Mouse (Mus musculus): ENCODE measurements around the gene Romo1. TPM values are rescaled to one million over a fixed set of nuclear protein-coding genes. Genes with fewer than 3 reads are reported as not detected.
A peak's percentile ranks its signal among the peaks of the same experiment; 100 is the strongest.
"Not testable (repeated sequence)": the region's sequence is repeated elsewhere in the genome, so short reads cannot be mapped to it uniquely, and the experiment has no call there.

Gene Romo1
- polyA plus RNA-seq, 1 experiment from 2014 or later = 192 TPM

DNA sequence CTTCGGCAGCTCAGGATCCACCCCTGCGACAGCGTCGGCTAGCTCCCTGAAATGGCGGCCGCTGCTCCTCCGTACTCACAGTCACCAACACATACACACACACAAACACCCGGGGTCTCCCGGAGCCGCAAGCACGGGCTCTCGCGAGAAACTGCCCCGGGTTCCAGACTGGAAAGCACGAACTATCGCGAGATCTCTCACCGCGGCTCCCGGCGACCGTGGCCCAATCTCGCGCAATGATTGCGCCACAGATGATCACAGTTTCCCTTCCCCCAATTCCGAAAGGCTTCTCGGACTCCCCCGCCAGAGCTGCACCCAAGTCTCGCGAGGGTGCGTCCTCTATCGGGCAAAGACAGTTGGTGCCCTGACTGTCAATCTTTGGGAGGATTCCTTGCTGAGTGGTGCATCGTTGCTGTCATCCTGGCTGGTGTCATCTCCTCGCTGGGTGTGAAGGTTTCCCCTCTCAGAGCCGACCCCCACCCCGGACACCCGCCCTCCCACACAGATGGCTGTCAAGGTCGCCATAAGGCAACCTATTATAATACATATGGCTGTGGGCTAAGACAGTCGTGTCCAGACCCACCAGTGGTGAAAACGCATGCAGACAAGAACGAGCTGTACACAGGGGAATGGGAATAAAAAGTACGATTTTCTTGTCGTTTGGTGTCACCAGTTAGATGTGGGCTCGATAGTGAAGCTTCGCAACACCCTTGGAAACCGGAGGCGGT is 36.4 kb downstream of the Romo1 start, which contains the start of gene Rbm39:
Gene Rbm39 (minus strand): TSS at position 145 of the 728 bp plus-strand sequence.
- H3K4me2 ChIP-seq = peak within 1 kb of the TSS; percentile 84
- under 1% methylated on average over 47 of the region's 47 CpGs for WGBS (ENCODE audit: insufficient replicate concordance)
- ATAC-seq (ENCODE audit: insufficient read depth) = peak; percentile 91
- H3K4me3 ChIP-seq (replicated peaks) = peak within 1 kb of the TSS; percentile 98
- H3K9me3 ChIP-seq (replicated peaks) = no peaks in the 10 kb centered on the region
- peak within 1 kb of the TSS; percentile 100 for H3K9ac ChIP-seq
- peaks cover 33% of the 10 kb centered on the region for H3K4me1 ChIP-seq (replicated peaks)
- peak within 1 kb of the TSS; percentile 98 for H3K27ac ChIP-seq (replicated peaks)
- no peaks in the 10 kb centered on the region for H3K27me3 ChIP-seq
- peaks cover 32% of the 10 kb centered on the region for H3K36me3 ChIP-seq (replicated peaks)

- no peak for ATAC-seq (ENCODE audit: insufficient read depth)
- peak overlapping the region; percentile 100 for H3K9ac ChIP-seq
- H3K27me3 ChIP-seq = no peaks in the 10 kb centered on the region
- H3K27ac ChIP-seq (replicated peaks) = peak overlapping the region; percentile 98
- H3K4me1 ChIP-seq (replicated peaks) = peaks cover 29% of the 10 kb centered on the region
- peak overlapping the region; percentile 98 for H3K4me3 ChIP-seq (replicated peaks)
- WGBS (ENCODE audit: insufficient replicate concordance) = 12% methylated on average over 8 of the region's 8 CpGs
- peaks cover 27% of the 10 kb centered on the region for H3K36me3 ChIP-seq (replicated peaks)
- H3K9me3 ChIP-seq (replicated peaks) = no peaks in the 10 kb centered on the region
- peak overlapping the region; percentile 84 for H3K4me2 ChIP-seq
These were observed 37.2 kb downstream of the Romo1 start for GRCm38 (mm10) chr2:156180824-156181590.

GRCm38 (mm10) chr2:156181592-156181991 is 37.8 kb downstream of the Romo1 start:
- Histone ChIP-seq H3K4me2 (peak overlapping the region; percentile 84), H3K4me1 (replicated peaks) (peaks cover 29% of the 10 kb centered on the region), H3K9ac (no peak overlapping the region), H3K9me3 (replicated peaks) (no peaks in the 10 kb centered on the region), H3K4me3 (replicated peaks) (no peak overlapping the region), H3K27ac (replicated peaks) (peak overlapping the region; percentile 98), H3K27me3 (no peaks in the 10 kb centered on the region), H3K36me3 (replicated peaks) (peaks cover 21% of the 10 kb centered on the region)
- no peak for ATAC-seq (ENCODE audit: insufficient read depth)
- WGBS (ENCODE audit: insufficient replicate concordance) = 80% methylated on average over 2 of the region's 2 CpGs

- not testable (repeated sequence) for H3K4me2 ChIP-seq; H3K27ac ChIP-seq (replicated peaks); H3K27me3 ChIP-seq; H3K4me3 ChIP-seq (replicated peaks); H3K9ac ChIP-seq; H3K9me3 ChIP-seq (replicated peaks); H3K36me3 ChIP-seq (replicated peaks); ATAC-seq (ENCODE audit: insufficient read depth)
- peaks cover 12% of the 10 kb centered on the region for H3K4me1 ChIP-seq (replicated peaks)
- WGBS (ENCODE audit: insufficient replicate concordance) = 47% methylated on average over 7 of the region's 7 CpGs
These were observed 45.4 kb downstream of the Romo1 start for GRCm38 (mm10) chr2:156189241-156189640.

DNA sequence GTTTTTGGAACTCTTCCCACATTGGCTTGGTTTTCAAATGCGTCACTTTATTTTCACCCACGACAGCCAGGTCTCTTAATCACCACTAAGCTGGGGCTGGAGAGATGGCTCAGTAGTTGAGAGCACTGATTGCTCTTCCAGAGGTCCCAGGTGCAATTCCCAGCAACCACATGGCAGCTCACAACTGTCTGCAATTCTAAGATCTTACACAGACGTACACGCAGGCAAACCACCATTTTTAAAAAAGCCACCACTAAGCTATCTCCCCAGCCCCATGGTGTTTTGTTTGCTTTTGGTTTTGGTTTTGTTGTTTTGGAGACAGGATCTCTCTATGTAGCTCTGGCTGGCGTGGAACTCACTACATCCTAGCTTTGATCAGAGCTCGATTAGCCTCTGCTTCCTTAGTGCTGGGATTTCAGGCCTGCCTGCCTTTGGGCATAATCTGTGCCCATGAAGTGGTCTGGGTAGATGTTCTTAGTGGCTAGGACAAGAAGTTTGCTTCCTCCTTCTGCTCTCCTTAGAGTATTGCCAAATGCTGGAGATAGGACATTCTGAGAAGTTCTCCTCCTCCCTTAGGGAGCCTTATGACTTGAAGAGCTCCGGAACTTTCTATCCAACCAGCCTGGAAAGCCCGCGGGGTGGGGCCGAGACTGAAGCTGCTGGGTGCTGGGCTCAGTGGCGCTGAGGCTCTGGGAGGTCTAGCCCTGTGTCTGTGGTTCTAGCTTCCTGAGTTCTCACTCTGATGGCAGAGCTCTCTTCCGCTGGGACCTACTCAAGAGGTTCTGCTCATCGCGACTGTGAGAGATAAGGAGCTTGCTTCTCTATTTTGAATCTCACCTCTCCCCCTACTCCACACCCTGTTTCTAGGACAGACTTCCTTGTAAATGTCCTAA is 46.4 kb downstream of the Romo1 start:
- ATAC-seq (ENCODE audit: insufficient read depth) = peak; percentile 26; the same call in 1 of the 2 replicates
- 27% methylated on average over 14 of the region's 14 CpGs for WGBS (ENCODE audit: insufficient replicate concordance)
- 0 out of 2 replicates have a peak overlapping the region, but pooled peaks have one; percentile 25 for H3K9ac ChIP-seq
- H3K27me3 ChIP-seq = no peaks in the 10 kb centered on the region
- H3K4me1 ChIP-seq (replicated peaks) = peaks cover 19% of the 10 kb centered on the region
- H3K4me3 ChIP-seq (replicated peaks) = no peak overlapping the region
- H3K27ac ChIP-seq (replicated peaks) = peak overlapping the region; percentile 38
- no peaks in the 10 kb centered on the region for H3K9me3 ChIP-seq (replicated peaks)
- H3K36me3 ChIP-seq (replicated peaks) = no peaks in the 10 kb centered on the region
- peak overlapping the region; percentile 47 for H3K4me2 ChIP-seq

DNA sequence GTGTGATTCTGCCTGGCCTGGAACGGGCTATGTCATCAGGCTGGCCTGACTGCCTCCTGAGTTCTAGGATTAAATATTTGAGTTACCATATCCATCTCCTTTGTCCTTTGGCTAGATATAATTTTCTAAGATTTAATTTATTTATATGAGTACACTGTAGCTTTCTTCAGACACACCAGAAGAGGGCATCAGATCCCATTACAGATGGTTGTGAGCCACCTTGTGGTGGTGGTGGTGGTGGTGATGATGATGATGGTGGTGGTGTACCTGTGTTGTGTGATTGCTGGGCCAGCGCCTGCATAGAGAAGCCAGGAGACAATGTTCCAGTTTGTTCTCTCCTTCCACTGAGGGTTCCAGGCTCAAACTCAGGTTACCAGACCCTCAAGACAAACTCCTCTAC is 47.7 kb downstream of the Romo1 start:
- Histone ChIP-seq H3K9ac (no peak overlapping the region), H3K36me3 (replicated peaks) (no peaks in the 10 kb centered on the region), H3K27me3 (no peaks in the 10 kb centered on the region), H3K4me3 (replicated peaks) (no peak overlapping the region), H3K9me3 (replicated peaks) (no peaks in the 10 kb centered on the region), H3K27ac (replicated peaks) (no peak overlapping the region), H3K4me2 (no peak overlapping the region), H3K4me1 (replicated peaks) (peaks cover 28% of the 10 kb centered on the region)
- no peak for ATAC-seq (ENCODE audit: insufficient read depth)
- 81% methylated on average over 2 of the region's 2 CpGs for WGBS (ENCODE audit: insufficient replicate concordance)

DNA sequence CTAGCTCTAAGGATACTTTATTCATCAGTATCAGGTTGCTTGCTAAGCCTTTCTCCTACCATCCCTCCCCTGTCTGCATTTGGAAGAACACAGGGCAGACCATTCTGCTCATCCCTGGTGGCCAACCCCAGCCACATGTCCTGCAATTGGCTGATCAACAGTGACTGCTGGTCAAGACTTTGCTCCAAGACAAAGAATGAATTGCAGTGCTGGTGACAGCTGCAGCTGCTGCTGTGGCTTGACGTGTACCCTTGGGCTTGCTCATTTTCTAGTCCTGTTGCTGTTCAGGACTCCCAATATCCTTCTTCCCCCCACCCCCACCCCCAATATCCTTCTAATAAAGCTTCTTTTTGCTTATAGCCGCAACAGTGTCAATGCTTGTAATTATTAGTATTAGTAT is 48.2 kb downstream of the Romo1 start:
- H3K4me1 ChIP-seq (replicated peaks) = peaks cover 29% of the 10 kb centered on the region
- no peak for ATAC-seq (ENCODE audit: insufficient read depth)
- no peaks in the 10 kb centered on the region for H3K27me3 ChIP-seq

GRCm38 (mm10) chr2:156193066-156193862 is 49.4 kb downstream of the Romo1 start:
- no peak overlapping the region for H3K4me2 ChIP-seq
- H3K9ac ChIP-seq = no peak overlapping the region
- H3K27ac ChIP-seq (replicated peaks) = no peak overlapping the region
- ATAC-seq (ENCODE audit: insufficient read depth) = no peak
- H3K9me3 ChIP-seq (replicated peaks) = no peaks in the 10 kb centered on the region
- H3K4me3 ChIP-seq (replicated peaks) = no peak overlapping the region
- peaks cover 41% of the 10 kb centered on the region for H3K4me1 ChIP-seq (replicated peaks)
- 60% methylated on average over 3 of the region's 3 CpGs for WGBS (ENCODE audit: insufficient replicate concordance)
- no peaks in the 10 kb centered on the region for H3K36me3 ChIP-seq (replicated peaks)
- no peaks in the 10 kb centered on the region for H3K27me3 ChIP-seq

More for the DNA sequence above, 48.2 kb downstream of the Romo1 start:
- Histone ChIP-seq H3K9me3 (replicated peaks) (no peaks in the 10 kb centered on the region), H3K4me2 (no peak overlapping the region), H3K27ac (replicated peaks) (no peak overlapping the region), H3K4me3 (replicated peaks) (no peak overlapping the region), H3K9ac (no peak overlapping the region), H3K36me3 (replicated peaks) (no peaks in the 10 kb centered on the region)
- WGBS (ENCODE audit: insufficient replicate concordance) = 73% methylated on average over 2 of the region's 2 CpGs

- H3K9me3 ChIP-seq (replicated peaks) = no peaks in the 10 kb centered on the region
- H3K4me3 ChIP-seq (replicated peaks) = no peak overlapping the region
- ATAC-seq (ENCODE audit: insufficient read depth) = no peak
- H3K27ac ChIP-seq (replicated peaks) = 0 out of 2 replicates have a peak overlapping the region, but pooled peaks have one; percentile 2
- no peak overlapping the region for H3K4me2 ChIP-seq
- no peaks in the 10 kb centered on the region for H3K27me3 ChIP-seq
- H3K36me3 ChIP-seq (replicated peaks) = no peaks in the 10 kb centered on the region
- H3K4me1 ChIP-seq (replicated peaks) = peaks cover 53% of the 10 kb centered on the region
- H3K9ac ChIP-seq = no peak overlapping the region
These were observed 50.7 kb downstream of the Romo1 start for GRCm38 (mm10) chr2:156194571-156194970.

All from liver, embryonic 15.5 days (tissue).